Mouse (Mus musculus): ENCODE data around the gene Rph3a.

The Rph3a gene

GRCm38 (mm10) chr5:120938586-120938985 is 71.3 kb downstream of the Rph3a start:
- CTCF ChIA-PET: interaction anchor here in 3 of 4 experiments (0.5 to 2.7 kb wide), 15 partner anchors 8 to 1839 kb away, joined by 3 to 12 read pairs (median 4); partner anchors contain the start of genes Oas1g (in 2 of the 3) and Oas1c (in 1 of the 3)
- POLR2A ChIA-PET: interaction anchor here in 3 of 4 experiments (0.6 to 1.8 kb wide), 12 partner anchors 9 to 639 kb away, joined by 3 to 5 read pairs (median 3); partner anchors contain the start of genes Oas1c (in 2 of the 3), Oas1f (in 1 of the 3), Oas1g (in 1 of the 3) and Oas1h (in 1 of the 3)

- ChIA-PET POLR2A (interaction anchor here in 3 of 4 experiments (0.8 to 1.8 kb wide), 9 partner anchors 9 to 241 kb away, joined by 3 to 4 read pairs (median 3); partner anchors contain the start of genes Oas1c (in 1 of the 3), Oas1g (in 1 of the 3) and Oas1h (in 1 of the 3)), CTCF (interaction anchor here in 2 of 4 experiments (0.6 to 2.7 kb wide), 4 partner anchors 42 to 101 kb away, joined by 3 to 12 read pairs (median 4); partner anchors contain the start of gene Oas1g (in 1 of the 2))
Observed at GRCm38 (mm10) chr5:120937841-120938240, 72.1 kb downstream of the Rph3a start.

DNA sequence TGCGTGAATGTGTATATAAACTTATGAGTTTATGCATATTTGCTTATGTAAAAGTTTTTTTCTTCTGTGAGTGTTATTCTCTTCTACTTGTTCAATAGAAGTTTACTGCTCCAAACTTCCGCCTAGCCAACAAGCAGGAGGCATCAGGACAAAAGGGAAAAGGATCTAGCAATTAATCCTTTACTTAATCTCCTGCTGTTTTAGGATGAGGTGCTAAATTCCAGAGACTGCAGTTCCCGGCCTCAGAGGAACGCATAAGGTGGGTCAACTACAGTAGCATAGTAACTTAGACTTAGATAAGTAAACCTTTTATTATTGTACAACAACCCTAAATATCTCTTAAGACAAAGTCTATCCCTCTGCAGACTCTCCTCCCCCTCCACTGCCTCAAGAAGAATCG is 75.9 kb downstream of the Rph3a start:
- POLR2A ChIA-PET: interaction anchor here in 2 of 4 experiments (0.6 to 0.8 kb wide), 5 partner anchors 9 to 441 kb away, joined by 3 to 4 read pairs (median 4); no protein-coding TSS in a partner anchor
- CTCF ChIA-PET: interaction anchor here in 3 of 4 experiments (0.7 to 1.5 kb wide), 4 partner anchors 58 to 1792 kb away, joined by 4 to 11 read pairs (median 6); no protein-coding TSS in a partner anchor

GRCm38 (mm10) chr5:120927036-120927435 is 82.9 kb downstream of the Rph3a start:
- CTCF ChIA-PET: interaction anchor here in 3 of 4 experiments (0.6 to 1.4 kb wide), 14 partner anchors 12 to 235 kb away, joined by 3 to 17 read pairs (median 4); partner anchors contain the start of genes Oas1d (in 2 of the 3) and Oas1c (in 1 of the 3)
- POLR2A ChIA-PET: interaction anchor here in 2 of 4 experiments (0.6 to 0.7 kb wide), 2 partner anchors 20 to 93 kb away, joined by 3 to 8 read pairs; partner anchors contain the start of gene Oas1a (in 1 of the 2)

GRCm38 (mm10) chr5:120926311-120926710 is 83.6 kb downstream of the Rph3a start:
- POLR2A ChIA-PET: interaction anchor here in 1 of 4 experiments (0.7 kb wide), 1 partner anchor 19 kb away, joined by 3 read pairs; the partner anchor contains the start of gene Oas1a
- CTCF ChIA-PET: interaction anchor here in 3 of 4 experiments (0.6 to 1.4 kb wide), 9 partner anchors 12 to 130 kb away, joined by 3 to 17 read pairs (median 4); partner anchors contain the start of genes Oas1d (in 2 of the 3) and Oas1c (in 1 of the 3)

DNA sequence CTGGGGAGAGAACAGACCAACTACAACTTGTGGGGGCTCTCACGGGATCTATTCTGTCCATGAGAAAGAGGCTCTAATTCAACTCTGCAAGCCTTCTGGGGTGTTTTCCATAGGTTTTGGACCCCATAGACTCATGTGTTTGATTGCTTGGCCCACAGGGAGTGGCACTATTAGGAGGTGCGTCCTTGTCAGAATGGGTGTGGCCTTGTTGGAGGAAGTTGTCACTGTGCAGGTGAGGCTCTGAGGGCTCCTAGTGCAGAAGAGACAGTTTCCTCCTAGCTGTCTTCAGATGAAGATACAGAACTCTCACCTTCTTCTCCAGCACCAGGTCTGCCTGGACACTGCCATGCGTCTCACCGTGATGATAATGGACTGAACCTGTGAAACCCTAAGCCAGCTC is 85.4 kb downstream of the Rph3a start:
- ChIA-PET CTCF (interaction anchor here in 1 of 4 experiments (0.5 kb wide), 1 partner anchor 112 kb away, joined by 3 read pairs; the partner anchor contains the start of gene Oas1c), POLR2A (interaction anchor here in 2 of 4 experiments (0.6 to 1.4 kb wide), 3 partner anchors 9 to 37 kb away, joined by 3 read pairs; partner anchors contain the start of gene Oas1g (in 1 of the 2))

DNA sequence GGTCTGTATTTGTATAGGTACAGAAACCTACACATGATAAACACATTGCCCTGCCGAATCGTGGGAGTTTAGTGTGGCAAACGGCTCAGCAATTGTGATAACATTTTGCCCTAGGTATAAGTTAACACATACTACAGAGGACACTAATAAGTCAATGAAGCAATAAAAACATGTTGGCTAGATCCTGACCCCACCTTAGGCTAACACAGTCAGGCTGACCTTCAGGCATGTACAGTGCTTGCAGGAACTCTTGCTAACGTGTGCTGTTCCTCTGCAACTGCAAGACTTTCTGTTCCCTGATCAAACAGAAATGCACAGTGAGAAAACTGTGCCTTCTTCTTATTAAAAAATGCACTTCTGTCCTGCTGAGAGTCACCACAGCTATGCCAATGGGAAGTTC is 85.9 kb downstream of the Rph3a start:
- ChIA-PET CTCF (no interaction called here), POLR2A (interaction anchor here in 1 of 4 experiments (1.2 kb wide), 1 partner anchor 37 kb away, joined by 3 read pairs; the partner anchor contains the start of gene Oas1g)

DNA sequence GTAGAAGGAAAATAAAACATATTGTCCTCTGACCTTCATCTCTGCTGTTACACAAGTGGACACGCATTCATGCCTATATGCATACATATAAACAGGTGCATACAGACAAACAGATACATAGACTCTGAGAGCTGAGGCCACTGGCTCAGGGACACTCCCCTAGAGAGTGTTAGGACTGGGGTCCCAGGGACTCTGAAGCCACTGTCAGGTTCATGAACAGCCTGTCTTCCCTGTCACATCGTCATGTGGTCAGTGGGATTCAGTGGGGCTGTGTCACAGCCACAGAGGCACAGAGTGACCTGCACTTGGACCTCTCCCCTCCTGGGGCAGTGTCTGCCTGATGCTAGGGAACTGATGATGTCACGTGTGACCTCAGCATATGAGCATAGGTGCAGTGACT is 89.6 kb downstream of the Rph3a start:
- ChIA-PET CTCF (no interaction called here), POLR2A (no interaction called here)

DNA sequence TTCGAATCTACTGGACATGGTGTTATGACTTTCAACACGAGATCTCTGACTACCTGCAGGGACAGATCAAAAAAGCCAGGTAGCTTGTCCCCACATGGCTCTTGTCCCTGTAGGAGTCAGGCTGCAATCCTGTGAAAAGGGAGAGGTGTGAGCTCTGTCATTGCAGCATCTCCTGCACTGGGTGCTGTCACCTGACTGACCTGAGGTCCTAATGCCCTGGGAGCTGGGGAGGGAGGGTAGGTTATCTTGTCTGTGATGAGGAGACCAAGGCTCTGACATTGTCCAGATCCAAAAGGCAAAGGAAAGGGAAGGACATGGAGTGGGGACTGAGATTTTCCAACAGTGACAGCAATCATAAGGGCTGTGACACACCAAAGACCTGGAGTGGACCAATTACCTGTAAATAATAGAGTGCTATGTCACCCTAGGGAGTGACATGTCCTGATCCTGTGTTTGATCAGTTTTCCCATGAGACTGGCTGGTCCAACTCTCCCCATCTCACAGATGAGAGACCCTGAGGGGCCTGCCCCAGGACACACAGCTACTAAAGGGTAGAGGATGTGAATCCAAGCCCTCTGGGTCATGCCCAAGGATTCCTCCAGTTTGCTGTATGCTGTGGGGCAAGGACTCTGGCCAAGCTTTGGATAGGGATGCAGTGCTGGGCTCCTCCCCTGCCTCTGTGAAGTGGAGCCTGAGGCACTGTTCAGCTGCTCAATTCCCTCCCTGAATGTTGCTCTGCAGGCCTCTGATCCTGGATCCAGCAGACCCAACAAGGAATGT is 90.5 kb downstream of the Rph3a start:
- ChIA-PET POLR2A (interaction anchor here in 2 of 4 experiments (1.0 to 1.5 kb wide), 3 partner anchors 10 to 31 kb away, joined by 4 read pairs; no protein-coding TSS in a partner anchor), CTCF (interaction anchor here in 2 of 4 experiments (0.6 kb wide), 3 partner anchors 64 to 1257 kb away, joined by 3 to 5 read pairs (median 4); no protein-coding TSS in a partner anchor)

DNA sequence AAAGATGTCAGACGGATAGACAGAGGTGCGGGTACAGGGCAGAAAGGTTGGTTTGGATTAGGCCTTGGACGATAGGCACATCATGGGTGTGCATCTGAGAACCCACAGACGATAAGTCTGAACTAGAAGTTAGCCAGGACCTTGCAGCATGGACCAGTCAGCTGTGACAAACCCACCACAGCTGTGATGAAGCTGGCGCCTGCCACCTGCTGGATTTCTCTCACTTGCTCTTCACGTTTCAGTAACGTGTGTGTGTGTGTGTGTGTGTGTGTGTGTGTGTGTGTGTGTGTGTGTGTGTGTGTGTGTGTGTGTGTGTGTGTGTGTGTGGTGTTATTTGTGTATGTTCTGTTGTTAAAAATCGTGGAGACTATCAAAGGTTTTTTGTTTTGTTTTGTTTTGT is 95.7 kb downstream of the Rph3a start, which contains the start of gene Oas1d:
TSS of gene Oas1d (plus strand) at position 333 of the 400 bp plus-strand sequence.
- ChIA-PET CTCF (interaction anchor here (0.6 to 1.5 kb wide), 9 partner anchors 13 to 309 kb away, joined by 3 to 9 read pairs (median 4); partner anchors contain the start of genes Oas1c (in 1 of the 4) and Oas1g (in 1 of the 4)), POLR2A (interaction anchor here in 3 of 4 experiments (0.6 to 1.2 kb wide), 3 partner anchors 23 to 27 kb away, joined by 3 to 5 read pairs (median 4); partner anchors contain the start of gene Oas1g (in 1 of the 3))

- ChIA-PET CTCF (interaction anchor here (0.6 to 1.1 kb wide), 7 partner anchors 21 to 770 kb away, joined by 3 to 16 read pairs (median 6); partner anchors contain the start of gene Oas1g (in 1 of the 4)), POLR2A (interaction anchor here (0.6 to 3.4 kb wide), 23 partner anchors 9 to 425 kb away, joined by 3 to 36 read pairs (median 5); partner anchors contain the start of genes Oas1c (in 2 of the 4), Oas1g (in 2 of the 4) and Oas1h (in 1 of the 4))
Observed at GRCm38 (mm10) chr5:120908196-120908920, 101.5 kb downstream of the Rph3a start.

- ChIA-PET CTCF (interaction anchor here (0.5 to 1.1 kb wide), 14 partner anchors 19 to 1103 kb away, joined by 3 to 7 read pairs (median 4); partner anchors contain the start of genes Oas1g (in 2 of the 4) and Oas1c (in 1 of the 4)), POLR2A (interaction anchor here (0.6 to 3.4 kb wide), 31 partner anchors 7 to 1306 kb away, joined by 3 to 36 read pairs (median 4); partner anchors contain the start of genes Oas1c (in 2 of the 4), Oas1g (in 2 of the 4) and Oas1h (in 1 of the 4))
Observed at GRCm38 (mm10) chr5:120906791-120907733, 102.8 kb downstream of the Rph3a start, which contains the start of gene Oas1a. Oas1a (minus strand) TSS chr5:120907521.

- ChIA-PET CTCF (no interaction called here), POLR2A (interaction anchor here in 2 of 4 experiments (0.6 to 7.2 kb wide), 5 partner anchors 10 to 86 kb away, joined by 3 to 71 read pairs (median 6); partner anchors contain the start of gene Oas1g (in 1 of the 2))
Observed at GRCm38 (mm10) chr5:120902056-120902455, 107.8 kb downstream of the Rph3a start.

- POLR2A ChIA-PET: interaction anchor here in 2 of 4 experiments (0.7 to 7.2 kb wide), 8 partner anchors 8 to 1525 kb away, joined by 3 to 71 read pairs (median 8); partner anchors contain the start of gene Oas1g (in 2 of the 2)
- CTCF ChIA-PET: interaction anchor here in 1 of 4 experiments (0.6 kb wide), 1 partner anchor 99 kb away, joined by 3 read pairs; no protein-coding TSS in a partner anchor
Observed at GRCm38 (mm10) chr5:120900666-120901065, 109.2 kb downstream of the Rph3a start.

DNA sequence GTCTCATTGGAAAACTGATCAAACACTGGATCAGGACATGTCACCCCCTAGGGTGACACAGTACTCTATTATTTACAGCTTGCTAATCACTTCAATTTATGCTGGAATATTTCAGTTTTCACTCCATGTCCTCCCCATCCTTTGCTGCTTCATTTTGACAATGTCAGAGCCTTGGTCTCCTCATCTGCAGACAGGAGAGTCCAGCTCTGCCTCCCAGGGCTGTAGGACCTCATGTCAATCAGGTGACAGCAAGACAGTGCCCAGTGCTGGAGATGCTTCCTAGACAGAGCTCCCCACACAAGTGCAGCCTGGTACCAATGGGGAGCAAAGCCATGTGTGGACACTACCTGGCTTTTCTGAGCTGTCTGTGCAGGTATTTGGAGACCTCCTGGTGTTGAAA is 111.2 kb downstream of the Rph3a start:
- ChIA-PET CTCF (interaction anchor here in 2 of 4 experiments (0.6 kb wide), 2 partner anchors 11 to 115 kb away, joined by 5 to 7 read pairs; partner anchors contain the start of gene Oas1g (in 1 of the 2)), POLR2A (interaction anchor here in 2 of 4 experiments (0.9 to 7.2 kb wide), 7 partner anchors 8 to 46 kb away, joined by 3 to 71 read pairs (median 19); partner anchors contain the start of genes Oas1g (in 2 of the 2) and Oas1a (in 1 of the 2))
